Mouse (Mus musculus) C2C12 (cell line): ENCODE measurements around the gene Vps11.

Experiments used
- CEBPB ChIP-seq: IDR thresholded peaks from one replicate; pipeline ENCODE4 v1.6.1; 2011; ENCODE audit warnings: low read depth, mild to moderate bottlenecking, control low read depth, moderate library complexity
- CTCF ChIP-seq: IDR thresholded peaks from one replicate; pipeline ENCODE4 v1.5.1; 2011; ENCODE audit not compliant: control insufficient read depth, insufficient read depth, insufficient read length
- MAX ChIP-seq: IDR thresholded peaks from one replicate; pipeline ENCODE4 v1.6.1; 2011; ENCODE audit warnings: mild to moderate bottlenecking, control low read depth
- MYOD1 ChIP-seq: IDR thresholded peaks from one replicate; pipeline ENCODE4 v1.6.1; 2011; ENCODE audit warnings: low read depth; ENCODE audit not compliant: control insufficient read depth, insufficient read length
- MYOG ChIP-seq: IDR thresholded peaks from one replicate; pipeline ENCODE4 v1.6.1; 2011; ENCODE audit not compliant: control insufficient read depth, insufficient read length; ENCODE audit errors: extremely low read depth
- USF1 ChIP-seq: IDR thresholded peaks from one replicate; pipeline ENCODE4 v1.6.1; 2011; ENCODE audit warnings: low read depth, mild to moderate bottlenecking, control low read depth, moderate library complexity

DNA sequence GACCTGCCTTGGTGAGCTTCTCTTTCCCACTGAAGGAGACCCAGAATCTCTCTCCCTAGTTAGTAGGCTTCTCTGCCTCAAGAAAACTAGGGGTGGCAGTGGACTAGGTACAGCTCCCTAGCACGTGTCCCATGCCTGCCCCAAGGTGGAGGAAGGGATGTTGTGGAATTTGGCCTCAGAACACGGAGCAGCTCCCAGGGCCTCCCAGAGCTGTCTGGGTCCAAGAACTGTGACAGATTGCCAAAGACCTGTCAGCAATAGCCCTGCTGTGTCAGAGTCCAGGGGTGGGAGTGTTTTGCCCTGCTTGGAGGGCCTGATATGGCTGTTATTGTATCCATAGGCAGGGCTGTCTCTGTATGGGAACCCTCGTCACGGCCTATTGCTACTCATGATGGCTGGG, 39.6 kb upstream of the Vps11 start:
- TF ChIP-seq MYOD1, result no peak
- no peak for TF ChIP-seq CTCF
- TF ChIP-seq MAX, result no peak
- TF ChIP-seq MYOG, result no peak
- no peak for TF ChIP-seq CEBPB
- no peak for TF ChIP-seq USF1
